Mouse (Mus musculus): ENCODE results near the gene Gm10322. TPM values are rescaled to one million over a fixed set of nuclear protein-coding genes. Genes with fewer than 3 reads are reported as not detected.

Gene Gm10322
- polyA plus RNA-seq, 1 experiment from 2014 or later: not detected

DNA sequence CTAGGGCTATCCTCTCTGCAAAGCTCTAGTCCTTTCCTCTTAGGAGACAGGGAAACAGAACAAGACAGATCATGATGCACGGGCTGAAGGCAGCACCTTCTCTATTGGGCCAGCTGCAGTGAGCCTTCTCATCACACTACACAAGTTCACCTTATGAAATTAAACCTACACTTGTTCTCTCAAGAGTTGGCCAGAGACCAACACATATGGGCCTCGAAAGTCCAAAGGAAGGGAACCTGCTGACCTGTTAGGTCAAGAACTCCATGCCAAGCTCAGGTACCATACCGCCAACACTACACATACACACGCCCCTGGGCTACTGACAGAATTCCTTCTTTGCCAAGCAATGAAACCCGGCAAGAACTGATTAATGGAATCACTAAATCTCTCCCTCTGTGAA is 452 bp upstream of the Gm10322 start:
- Histone ChIP-seq H3K4me3 (replicated peaks; ENCODE audit: low read length) (peak overlapping the region; percentile 88), H3K9me3 (replicated peaks; ENCODE audit: control insufficient read depth, low read length) (no peaks in the 10 kb centered on the region), H3K4me2 (ENCODE audit: low read depth, low read length) (peak overlapping the region; percentile 81), H3K27ac (ENCODE audit: low read length) (no peak overlapping the region; the same call in 1 of the 2 replicates), H3K27me3 (ENCODE audit: control insufficient read depth, insufficient read depth, low read length) (no peaks in the 10 kb centered on the region), H3K36me3 (ENCODE audit: control insufficient read depth, insufficient read depth, low read length) (no peaks in the 10 kb centered on the region), H3K4me1 (ENCODE audit: control insufficient read depth, insufficient read depth, low read length) (peaks cover 22% of the 10 kb centered on the region), H3K9ac (ENCODE audit: low read length) (peak overlapping the region; percentile 99)
- 20% methylated on average over 5 of the region's 5 CpGs for WGBS
- no peak for ATAC-seq (ENCODE audit: insufficient read depth, low FRiP score)

GRCm38 (mm10) chr10:59616522-59616921 is 659 bp downstream of the Gm10322 start, which contains the start of gene Mcu:
Mcu (minus strand) TSS chr10:59616692.
- Histone ChIP-seq H3K4me2 (ENCODE audit: low read depth, low read length) (peak within 1 kb of the TSS; percentile 81), H3K9ac (ENCODE audit: low read length) (peak within 1 kb of the TSS; percentile 99), H3K27me3 (ENCODE audit: control insufficient read depth, insufficient read depth, low read length) (no peaks in the 10 kb centered on the region), H3K36me3 (ENCODE audit: control insufficient read depth, insufficient read depth, low read length) (no peaks in the 10 kb centered on the region), H3K9me3 (replicated peaks; ENCODE audit: control insufficient read depth, low read length) (no peaks in the 10 kb centered on the region), H3K4me3 (replicated peaks; ENCODE audit: low read length) (peak within 1 kb of the TSS; percentile 88), H3K27ac (ENCODE audit: low read length) (peak within 1 kb of the TSS; percentile 86), H3K4me1 (ENCODE audit: control insufficient read depth, insufficient read depth, low read length) (peaks cover 22% of the 10 kb centered on the region)
- under 1% methylated on average over 36 of the region's 36 CpGs for WGBS
- peak; percentile 98 for ATAC-seq (ENCODE audit: insufficient read depth, low FRiP score)

DNA sequence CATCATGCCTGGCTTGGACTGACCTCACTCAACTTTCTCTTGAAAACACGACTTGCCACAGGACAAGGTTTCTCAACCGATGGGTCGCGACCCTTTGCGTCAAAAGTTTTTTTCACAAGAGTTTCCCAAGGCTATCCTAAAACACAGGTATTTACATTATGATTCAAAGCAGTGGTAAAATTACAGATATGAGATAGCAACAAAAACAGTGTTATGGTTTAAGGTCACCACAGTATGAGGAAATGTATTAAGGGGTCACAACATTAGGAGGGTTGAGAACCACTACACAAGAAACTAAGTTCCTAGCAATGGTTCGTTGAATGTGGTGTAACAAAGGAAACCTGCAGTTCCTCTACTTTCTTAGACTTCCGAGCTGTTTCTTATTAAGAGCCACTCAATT is 1.9 kb downstream of the Gm10322 start:
- Histone ChIP-seq H3K36me3 (ENCODE audit: control insufficient read depth, insufficient read depth, low read length) (no peaks in the 10 kb centered on the region), H3K4me1 (ENCODE audit: control insufficient read depth, insufficient read depth, low read length) (peaks cover 25% of the 10 kb centered on the region), H3K27ac (ENCODE audit: low read length) (no peak overlapping the region), H3K9ac (ENCODE audit: low read length) (no peak overlapping the region), H3K4me3 (replicated peaks; ENCODE audit: low read length) (no peak overlapping the region), H3K4me2 (ENCODE audit: low read depth, low read length) (no peak overlapping the region), H3K9me3 (replicated peaks; ENCODE audit: control insufficient read depth, low read length) (no peaks in the 10 kb centered on the region), H3K27me3 (ENCODE audit: control insufficient read depth, insufficient read depth, low read length) (no peaks in the 10 kb centered on the region)
- WGBS: 86% methylated on average over 7 of the region's 7 CpGs
- no peak for ATAC-seq (ENCODE audit: insufficient read depth, low FRiP score)

- no peak overlapping the region for H3K9ac ChIP-seq (ENCODE audit: low read length)
- H3K4me1 ChIP-seq (ENCODE audit: control insufficient read depth, insufficient read depth, low read length): peaks cover 7% of the 10 kb centered on the region; the same call in 1 of the 2 replicates
- H3K9me3 ChIP-seq (replicated peaks; ENCODE audit: control insufficient read depth, low read length): no peaks in the 10 kb centered on the region
- H3K27ac ChIP-seq (ENCODE audit: low read length): peak overlapping the region; percentile 85
- 40% methylated on average over 10 of the region's 10 CpGs for WGBS
- peak; percentile 39; the same call in 1 of the 2 replicates for ATAC-seq (ENCODE audit: insufficient read depth, low FRiP score)
- H3K4me2 ChIP-seq (ENCODE audit: low read depth, low read length): no peak overlapping the region
- no peak overlapping the region for H3K4me3 ChIP-seq (replicated peaks; ENCODE audit: low read length)
- no peaks in the 10 kb centered on the region for H3K36me3 ChIP-seq (ENCODE audit: control insufficient read depth, insufficient read depth, low read length)
- H3K27me3 ChIP-seq (ENCODE audit: control insufficient read depth, insufficient read depth, low read length): no peaks in the 10 kb centered on the region
Measured at GRCm38 (mm10) chr10:59621355-59621754, 5.5 kb downstream of the Gm10322 start.

- no peak for ATAC-seq (ENCODE audit: insufficient read depth, low FRiP score)
Measured at GRCm38 (mm10) chr10:59623496-59623895, 7.6 kb downstream of the Gm10322 start.

DNA sequence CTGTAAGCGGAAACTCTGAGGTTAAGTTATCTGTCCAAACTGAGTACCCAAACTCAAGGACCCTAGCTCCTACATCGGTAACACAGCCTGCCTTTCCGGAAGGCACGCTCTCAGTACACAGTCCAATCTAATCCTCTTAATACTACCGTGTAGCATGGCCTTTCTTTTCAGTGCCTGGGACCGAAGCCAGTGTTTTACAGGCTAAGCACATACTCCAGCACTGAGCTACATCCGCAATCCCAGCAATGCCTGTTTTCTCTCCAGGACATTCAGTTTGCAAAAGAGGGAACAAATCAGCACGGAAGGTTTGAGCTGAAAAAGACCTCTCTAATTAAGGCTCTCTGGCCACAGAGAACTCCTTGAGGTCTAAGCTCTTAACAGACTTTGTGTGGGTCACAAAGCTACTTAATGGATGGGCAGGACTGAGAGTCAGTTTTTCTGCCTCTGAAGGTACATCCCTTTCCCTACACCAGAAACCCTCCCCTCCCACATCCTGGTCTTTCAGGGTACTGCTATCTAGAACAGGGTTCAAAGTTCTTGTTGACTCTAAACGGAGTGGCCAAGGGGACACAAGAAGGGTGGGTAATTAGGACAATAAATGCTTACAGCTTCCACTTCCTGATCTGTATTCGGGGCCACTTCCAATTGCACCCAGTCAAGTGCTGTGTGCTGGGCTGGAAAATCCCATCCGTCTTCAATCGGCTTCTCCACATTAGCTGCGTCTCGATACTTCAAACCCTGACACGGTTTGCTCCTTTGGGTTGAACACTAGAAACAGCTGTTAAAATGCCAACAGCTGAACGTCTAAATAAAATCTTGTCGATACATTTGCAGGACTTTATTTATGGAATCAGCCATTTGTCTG is 13.0 kb downstream of the Gm10322 start:
- peak overlapping the region; percentile 20 for H3K4me2 ChIP-seq (ENCODE audit: low read depth, low read length)
- 49% methylated on average over 17 of the region's 17 CpGs for WGBS
- ATAC-seq (ENCODE audit: insufficient read depth, low FRiP score): peak; percentile 90
- H3K4me1 ChIP-seq (ENCODE audit: control insufficient read depth, insufficient read depth, low read length): 0 out of 2 replicates have a peak, but pooled peaks cover 4% of the 10 kb centered on the region
- no peaks in the 10 kb centered on the region for H3K9me3 ChIP-seq (replicated peaks; ENCODE audit: control insufficient read depth, low read length)
- H3K27ac ChIP-seq (ENCODE audit: low read length): peak overlapping the region; percentile 87
- no peaks in the 10 kb centered on the region for H3K36me3 ChIP-seq (ENCODE audit: control insufficient read depth, insufficient read depth, low read length)
- H3K9ac ChIP-seq (ENCODE audit: low read length): no peak overlapping the region
- no peak overlapping the region for H3K4me3 ChIP-seq (replicated peaks; ENCODE audit: low read length)
- H3K27me3 ChIP-seq (ENCODE audit: control insufficient read depth, insufficient read depth, low read length): no peaks in the 10 kb centered on the region

More at GRCm38 (mm10) chr10:59623496-59623895, 7.6 kb downstream of the Gm10322 start:
- Histone ChIP-seq H3K36me3 (ENCODE audit: control insufficient read depth, insufficient read depth, low read length) (no peaks in the 10 kb centered on the region), H3K27ac (ENCODE audit: low read length) (no peak overlapping the region), H3K9me3 (replicated peaks; ENCODE audit: control insufficient read depth, low read length) (no peaks in the 10 kb centered on the region), H3K9ac (ENCODE audit: low read length) (no peak overlapping the region), H3K4me3 (replicated peaks; ENCODE audit: low read length) (no peak overlapping the region), H3K4me1 (ENCODE audit: control insufficient read depth, insufficient read depth, low read length) (0 out of 2 replicates have a peak, but pooled peaks cover 6% of the 10 kb centered on the region), H3K4me2 (ENCODE audit: low read depth, low read length) (no peak overlapping the region), H3K27me3 (ENCODE audit: control insufficient read depth, insufficient read depth, low read length) (no peaks in the 10 kb centered on the region)
- 61% methylated on average over 5 of the region's 5 CpGs for WGBS

DNA sequence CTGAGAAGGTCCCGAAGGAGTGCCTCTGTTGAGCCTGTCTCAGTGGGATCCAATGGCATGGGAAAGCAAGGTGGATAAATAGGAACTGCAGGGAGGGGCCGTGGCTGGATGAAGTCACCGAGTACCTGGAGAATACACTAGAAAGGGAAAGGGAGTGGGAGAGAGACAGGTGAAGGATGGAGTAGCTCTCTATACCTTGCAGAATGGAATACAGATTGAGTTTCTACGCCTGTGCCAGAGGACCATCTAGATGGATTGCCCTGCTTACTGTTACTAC is 13.6 kb downstream of the Gm10322 start:
- Histone ChIP-seq H3K4me2 (ENCODE audit: low read depth, low read length) (peak overlapping the region; percentile 20), H3K4me1 (ENCODE audit: control insufficient read depth, insufficient read depth, low read length) (0 out of 2 replicates have a peak, but pooled peaks cover 4% of the 10 kb centered on the region), H3K9me3 (replicated peaks; ENCODE audit: control insufficient read depth, low read length) (no peaks in the 10 kb centered on the region), H3K27me3 (ENCODE audit: control insufficient read depth, insufficient read depth, low read length) (no peaks in the 10 kb centered on the region), H3K36me3 (ENCODE audit: control insufficient read depth, insufficient read depth, low read length) (no peaks in the 10 kb centered on the region), H3K27ac (ENCODE audit: low read length) (peak overlapping the region; percentile 87), H3K9ac (ENCODE audit: low read length) (no peak overlapping the region), H3K4me3 (replicated peaks; ENCODE audit: low read length) (no peak overlapping the region)
- ATAC-seq (ENCODE audit: insufficient read depth, low FRiP score): peak; percentile 56; the same call in 1 of the 2 replicates
- 64% methylated on average over 4 of the region's 4 CpGs for WGBS

DNA sequence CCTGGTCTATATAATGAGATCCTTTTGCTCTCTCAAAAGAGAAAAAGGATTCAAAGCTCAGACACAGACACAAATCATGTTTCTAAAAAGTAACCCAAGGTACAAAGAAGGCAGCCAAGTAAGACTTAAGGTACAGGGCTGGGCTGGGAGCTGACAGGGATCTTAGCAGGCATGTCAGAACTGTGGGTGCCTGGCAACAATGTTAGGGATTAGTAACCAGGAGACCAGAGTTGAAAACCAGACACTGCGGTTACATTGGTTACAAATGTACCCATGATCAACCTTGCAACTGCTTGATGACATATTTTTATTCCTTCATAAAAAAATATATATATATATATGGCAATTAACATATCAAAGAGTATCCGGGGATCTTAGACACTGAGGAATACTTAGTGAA is 20.2 kb downstream of the Gm10322 start:
- Histone ChIP-seq H3K4me1 (ENCODE audit: control insufficient read depth, insufficient read depth, low read length) (no peaks in the 10 kb centered on the region; the same call in 1 of the 2 replicates), H3K9me3 (replicated peaks; ENCODE audit: control insufficient read depth, low read length) (no peaks in the 10 kb centered on the region), H3K4me3 (replicated peaks; ENCODE audit: low read length) (no peak overlapping the region), H3K4me2 (ENCODE audit: low read depth, low read length) (no peak overlapping the region), H3K27me3 (ENCODE audit: control insufficient read depth, insufficient read depth, low read length) (no peaks in the 10 kb centered on the region), H3K27ac (ENCODE audit: low read length) (peak overlapping the region; percentile 0; the same call in 1 of the 2 replicates), H3K9ac (ENCODE audit: low read length) (no peak overlapping the region), H3K36me3 (ENCODE audit: control insufficient read depth, insufficient read depth, low read length) (no peaks in the 10 kb centered on the region)
- WGBS: 77% methylated on average over 2 of the region's 2 CpGs
- no peak for ATAC-seq (ENCODE audit: insufficient read depth, low FRiP score)
